Mouse (Mus musculus): ENCODE measurements around the gene Txndc8.

DNA sequence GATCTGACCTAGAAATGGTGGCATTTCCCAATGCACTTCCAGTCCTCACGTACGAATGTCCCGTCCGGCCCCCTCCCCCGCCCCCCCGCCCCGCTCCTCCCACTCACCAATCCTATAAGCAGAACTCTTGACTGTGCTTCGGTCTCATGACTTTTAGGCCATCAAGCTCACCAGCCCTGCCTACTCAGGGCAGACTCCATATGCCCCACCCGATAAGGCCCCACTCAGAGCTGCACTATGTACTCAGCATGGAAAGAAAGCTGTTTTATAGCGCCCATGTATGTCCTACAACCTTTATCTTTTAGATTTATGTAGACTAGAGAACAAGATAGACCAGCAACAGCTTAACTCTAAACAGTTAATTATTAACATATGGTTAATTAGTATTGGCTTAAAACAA is 61.9 kb downstream of the Txndc8 start:
- TF ChIP-seq CTCF (IDR thresholded peaks at IDR 0.05; ENCODE audit: low read depth) (no peak), EP300 (IDR thresholded peaks at IDR 0.05; ENCODE audit: low read depth) (no peak)

Measured in liver, embryonic 14.5 days (tissue).